Mouse (Mus musculus): ENCODE measurements around the gene Stum. TPM values are rescaled to one million over a fixed set of nuclear protein-coding genes. Genes with fewer than 3 reads are reported as not detected.

Stum gene
- polyA plus RNA-seq, 1 experiment, result 11.6 TPM

DNA sequence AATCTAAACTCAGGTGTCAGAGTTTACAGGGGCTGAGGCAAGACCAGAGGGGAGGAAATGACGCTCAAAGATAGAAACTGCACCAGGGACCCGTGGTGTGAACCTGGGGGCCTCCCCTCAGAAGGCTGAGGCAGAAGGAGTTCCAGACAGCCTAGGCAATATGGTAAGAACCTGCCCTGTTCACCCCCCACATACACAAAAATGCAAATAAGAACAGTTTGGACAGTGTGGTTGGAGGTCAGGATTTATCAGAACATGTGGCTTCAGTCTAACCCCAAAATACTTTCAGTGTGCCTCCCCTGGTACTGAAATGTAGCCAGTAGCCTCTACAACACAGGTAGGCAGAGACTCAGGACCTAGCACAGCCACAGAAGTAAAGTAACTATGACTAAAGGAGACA lies 30.8 kb upstream of the Stum start:
- DNase-seq (ENCODE audit: low read depth), result no peak
- no peak for TF ChIP-seq POLR2A (IDR thresholded peaks at IDR 0.05; ENCODE audit: borderline replicate concordance, extremely low read depth, insufficient read depth, insufficient read length, poor library complexity, severe bottlenecking)
- no peak for TF ChIP-seq CTCF (IDR thresholded peaks at IDR 0.05; ENCODE audit: borderline replicate concordance, extremely low read depth, insufficient read depth, insufficient read length)

DNA sequence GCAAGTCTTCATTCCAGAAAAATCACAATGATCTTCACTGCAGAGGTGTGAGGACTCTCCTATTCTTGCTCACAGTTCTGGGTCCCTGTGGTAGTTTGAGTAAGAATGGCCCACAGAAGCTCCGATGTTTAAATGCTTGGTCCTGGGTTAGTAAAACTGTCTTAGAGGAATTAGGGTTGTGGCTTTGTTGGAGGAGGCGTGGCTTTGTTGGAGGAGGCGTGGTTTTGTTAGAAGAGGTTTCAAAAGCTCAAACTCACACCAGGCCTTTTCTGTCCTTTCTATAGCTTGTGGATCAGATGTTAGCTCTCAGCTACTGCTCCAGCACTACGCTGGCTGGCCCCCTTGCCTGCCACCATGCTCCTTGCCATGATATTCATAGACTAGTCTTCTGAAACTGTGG lies 27.6 kb upstream of the Stum start:
- DNase-seq (ENCODE audit: low read depth), result no peak
- no peak for TF ChIP-seq POLR2A (IDR thresholded peaks at IDR 0.05; ENCODE audit: borderline replicate concordance, extremely low read depth, insufficient read depth, insufficient read length, poor library complexity, severe bottlenecking)
- no peak for TF ChIP-seq CTCF (IDR thresholded peaks at IDR 0.05; ENCODE audit: borderline replicate concordance, extremely low read depth, insufficient read depth, insufficient read length)

DNA sequence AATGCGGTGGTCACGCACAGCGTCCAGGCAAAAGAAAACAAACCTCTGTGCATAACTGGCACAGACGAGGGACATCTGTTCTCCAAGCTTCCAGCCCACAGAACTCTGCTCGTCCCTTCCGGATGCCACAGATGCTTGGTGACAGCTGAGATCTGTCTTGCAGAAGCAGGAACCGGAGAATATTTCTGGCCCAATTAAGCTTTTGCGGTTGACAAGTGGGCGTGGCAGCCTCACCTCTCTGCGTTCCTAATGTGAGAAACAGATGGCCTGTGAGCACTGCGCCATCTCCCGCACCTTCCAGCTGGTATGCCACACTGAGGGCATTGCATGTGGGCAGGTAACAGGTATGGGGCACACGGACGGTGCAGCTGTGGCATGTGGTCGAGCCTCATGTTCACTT lies 27.1 kb upstream of the Stum start:
- peak; percentile 74 for DNase-seq (ENCODE audit: low read depth)
- TF ChIP-seq CTCF (IDR thresholded peaks at IDR 0.05; ENCODE audit: borderline replicate concordance, extremely low read depth, insufficient read depth, insufficient read length) (no peak), POLR2A (IDR thresholded peaks at IDR 0.05; ENCODE audit: borderline replicate concordance, extremely low read depth, insufficient read depth, insufficient read length, poor library complexity, severe bottlenecking) (no peak)

- TF ChIP-seq POLR2A (IDR thresholded peaks at IDR 0.05; ENCODE audit: borderline replicate concordance, extremely low read depth, insufficient read depth, insufficient read length, poor library complexity, severe bottlenecking) (no peak), CTCF (IDR thresholded peaks at IDR 0.05; ENCODE audit: borderline replicate concordance, extremely low read depth, insufficient read depth, insufficient read length) (no peak)
- no peak for DNase-seq (ENCODE audit: low read depth)
These were observed 25.4 kb upstream of the Stum start for GRCm38 (mm10) chr1:180508662-180509061.

DNA sequence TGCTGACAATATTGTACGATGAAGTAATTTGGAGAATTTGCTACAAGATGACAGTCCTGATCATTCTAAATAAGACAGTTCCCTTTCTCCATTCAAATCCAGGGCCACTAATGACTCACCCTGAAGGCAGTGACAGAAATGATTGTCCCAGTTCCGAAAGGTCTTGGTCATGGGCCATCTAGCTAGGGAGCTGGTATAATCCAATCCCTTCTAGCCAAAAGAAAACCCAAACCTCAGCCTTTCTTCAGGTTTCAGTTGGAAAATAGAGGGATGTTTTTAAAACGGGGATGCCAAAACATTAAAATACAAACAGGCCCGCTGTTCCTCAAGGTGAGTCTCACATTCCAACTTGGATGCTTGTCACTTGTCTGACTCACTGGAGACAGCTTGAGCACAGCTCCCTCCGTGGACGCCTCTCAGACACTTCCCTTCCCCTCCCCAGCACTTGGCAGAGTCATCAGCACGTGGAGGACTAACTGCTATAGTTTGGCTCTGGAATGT lies 24.0 kb upstream of the Stum start:
- TF ChIP-seq POLR2A (IDR thresholded peaks at IDR 0.05; ENCODE audit: borderline replicate concordance, extremely low read depth, insufficient read depth, insufficient read length, poor library complexity, severe bottlenecking), result no peak
- no peak for TF ChIP-seq CTCF (IDR thresholded peaks at IDR 0.05; ENCODE audit: borderline replicate concordance, extremely low read depth, insufficient read depth, insufficient read length)
- no peak for DNase-seq (ENCODE audit: low read depth)

- no peak for DNase-seq (ENCODE audit: low read depth)
- TF ChIP-seq CTCF (IDR thresholded peaks at IDR 0.05; ENCODE audit: borderline replicate concordance, extremely low read depth, insufficient read depth, insufficient read length) (no peak), POLR2A (IDR thresholded peaks at IDR 0.05; ENCODE audit: borderline replicate concordance, extremely low read depth, insufficient read depth, insufficient read length, poor library complexity, severe bottlenecking) (no peak)
These were observed 23.0 kb upstream of the Stum start for GRCm38 (mm10) chr1:180506341-180506740.

- no peak for DNase-seq (ENCODE audit: low read depth)
- no peak for TF ChIP-seq CTCF (IDR thresholded peaks at IDR 0.05; ENCODE audit: borderline replicate concordance, extremely low read depth, insufficient read depth, insufficient read length)
- no peak for TF ChIP-seq POLR2A (IDR thresholded peaks at IDR 0.05; ENCODE audit: borderline replicate concordance, extremely low read depth, insufficient read depth, insufficient read length, poor library complexity, severe bottlenecking)
These were observed 21.6 kb upstream of the Stum start for GRCm38 (mm10) chr1:180504899-180505298.

GRCm38 (mm10) chr1:180503484-180503883 lies 20.2 kb upstream of the Stum start:
- TF ChIP-seq POLR2A (IDR thresholded peaks at IDR 0.05; ENCODE audit: borderline replicate concordance, extremely low read depth, insufficient read depth, insufficient read length, poor library complexity, severe bottlenecking) (no peak), CTCF (IDR thresholded peaks at IDR 0.05; ENCODE audit: borderline replicate concordance, extremely low read depth, insufficient read depth, insufficient read length) (no peak)
- DNase-seq (ENCODE audit: low read depth), result peak; percentile 30

- no peak for TF ChIP-seq CTCF (IDR thresholded peaks at IDR 0.05; ENCODE audit: borderline replicate concordance, extremely low read depth, insufficient read depth, insufficient read length)
- no peak for TF ChIP-seq POLR2A (IDR thresholded peaks at IDR 0.05; ENCODE audit: borderline replicate concordance, extremely low read depth, insufficient read depth, insufficient read length, poor library complexity, severe bottlenecking)
- DNase-seq (ENCODE audit: low read depth), result no peak
These were observed 19.3 kb upstream of the Stum start for GRCm38 (mm10) chr1:180502566-180502965.

DNA sequence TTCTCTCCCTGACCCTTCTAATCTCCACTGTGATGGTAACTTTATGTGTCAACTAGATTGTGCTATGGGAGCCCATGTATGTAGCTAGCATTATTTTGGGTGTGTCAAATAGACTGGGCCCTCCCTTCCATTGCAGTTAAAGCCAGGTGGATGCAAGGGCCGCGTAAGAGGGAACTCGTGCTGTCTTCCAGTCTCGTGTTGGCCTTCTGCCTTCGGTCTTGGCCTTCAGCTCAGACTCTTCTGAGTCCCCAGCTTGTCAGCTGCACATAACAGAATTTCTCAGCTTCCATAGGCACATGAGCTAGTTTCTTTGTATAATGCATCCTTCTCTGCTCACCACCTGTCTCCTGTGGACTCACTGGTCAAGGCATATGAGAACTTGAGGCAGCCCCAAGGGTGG lies 17.3 kb upstream of the Stum start:
- no peak for DNase-seq (ENCODE audit: low read depth)
- no peak for TF ChIP-seq POLR2A (IDR thresholded peaks at IDR 0.05; ENCODE audit: borderline replicate concordance, extremely low read depth, insufficient read depth, insufficient read length, poor library complexity, severe bottlenecking)
- TF ChIP-seq CTCF (IDR thresholded peaks at IDR 0.05; ENCODE audit: borderline replicate concordance, extremely low read depth, insufficient read depth, insufficient read length), result no peak

DNA sequence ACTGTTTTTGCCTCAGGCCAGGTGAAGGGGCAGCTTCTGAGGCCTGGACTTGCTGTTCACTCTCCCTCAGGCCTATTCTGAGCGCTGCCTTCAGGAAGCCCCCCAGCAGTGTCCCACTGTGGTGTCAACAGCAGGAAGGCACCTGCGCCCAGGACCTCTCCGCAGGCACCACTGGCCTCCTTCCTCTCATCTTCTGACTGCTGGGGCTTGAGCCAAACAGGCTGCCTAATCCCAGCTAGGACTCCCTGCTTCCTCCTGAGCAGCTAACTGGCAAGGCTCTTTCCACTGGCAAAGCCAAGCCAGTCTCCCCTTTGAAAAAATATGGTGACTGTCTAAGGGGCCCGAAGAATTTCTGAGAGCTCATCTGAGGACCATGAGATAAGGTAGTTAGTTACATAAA lies 16.9 kb upstream of the Stum start:
- TF ChIP-seq POLR2A (IDR thresholded peaks at IDR 0.05; ENCODE audit: borderline replicate concordance, extremely low read depth, insufficient read depth, insufficient read length, poor library complexity, severe bottlenecking) (no peak), CTCF (IDR thresholded peaks at IDR 0.05; ENCODE audit: borderline replicate concordance, extremely low read depth, insufficient read depth, insufficient read length) (no peak)
- no peak for DNase-seq (ENCODE audit: low read depth)

GRCm38 (mm10) chr1:180499766-180500165 lies 16.5 kb upstream of the Stum start:
- no peak for DNase-seq (ENCODE audit: low read depth)
- TF ChIP-seq CTCF (IDR thresholded peaks at IDR 0.05; ENCODE audit: borderline replicate concordance, extremely low read depth, insufficient read depth, insufficient read length) (no peak), POLR2A (IDR thresholded peaks at IDR 0.05; ENCODE audit: borderline replicate concordance, extremely low read depth, insufficient read depth, insufficient read length, poor library complexity, severe bottlenecking) (no peak)

Data from brain, embryonic 14.5 days (tissue).